Mouse (Mus musculus): ENCODE results near the gene Prr13.

GRCm38 (mm10) chr15:102458050-102458736, 635 bp upstream of the Prr13 start:
- peak; percentile 65 for TF ChIP-seq TAL1 (conservative IDR thresholded peaks at IDR 0.05; ENCODE audit: low read depth, low read length)
- no peak for TF ChIP-seq CTCF (IDR thresholded peaks at IDR 0.05; ENCODE audit: low read depth, low read length)
- TF ChIP-seq GATA1 (IDR thresholded peaks at IDR 0.05; ENCODE audit: borderline replicate concordance, low read length) = no peak
- no peak for TF ChIP-seq POLR2AphosphoS5 (IDR thresholded peaks at IDR 0.05; ENCODE audit: insufficient replicate concordance, low read depth, low read length)
